Mouse (Mus musculus) cerebellum, postnatal 36 days (tissue): ENCODE data around the gene Ppip5k1.

Experiments used
- DNase-seq, 2 experiments: peaks; one replicate each; pipeline ENCODE4 v3.0.0; 2021 to 2022; ENCODE audit warnings: mixed read lengths in 2 of 2

The Ppip5k1 gene

DNA sequence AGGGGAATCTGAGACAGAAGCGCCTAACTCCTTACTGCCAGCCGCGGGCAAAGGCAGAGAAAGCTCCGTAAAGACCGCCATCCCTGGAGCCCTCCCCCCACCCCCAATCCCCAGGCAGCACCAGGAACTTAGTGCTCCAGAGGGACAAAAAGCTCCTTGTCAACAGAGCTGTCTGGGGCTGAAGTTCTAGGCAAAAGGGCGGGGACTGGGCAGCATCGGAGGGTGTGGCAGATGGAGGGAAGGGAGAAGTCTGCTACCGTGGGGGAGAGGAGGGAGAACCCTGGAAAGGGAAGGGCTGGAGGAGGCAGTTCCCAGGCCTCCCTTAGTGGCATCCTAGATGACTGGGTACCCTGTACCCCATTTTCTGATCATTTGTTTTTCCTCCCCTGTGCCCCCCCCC lies 57.1 kb downstream of the Ppip5k1 start:
- DNase-seq: no peak

DNA sequence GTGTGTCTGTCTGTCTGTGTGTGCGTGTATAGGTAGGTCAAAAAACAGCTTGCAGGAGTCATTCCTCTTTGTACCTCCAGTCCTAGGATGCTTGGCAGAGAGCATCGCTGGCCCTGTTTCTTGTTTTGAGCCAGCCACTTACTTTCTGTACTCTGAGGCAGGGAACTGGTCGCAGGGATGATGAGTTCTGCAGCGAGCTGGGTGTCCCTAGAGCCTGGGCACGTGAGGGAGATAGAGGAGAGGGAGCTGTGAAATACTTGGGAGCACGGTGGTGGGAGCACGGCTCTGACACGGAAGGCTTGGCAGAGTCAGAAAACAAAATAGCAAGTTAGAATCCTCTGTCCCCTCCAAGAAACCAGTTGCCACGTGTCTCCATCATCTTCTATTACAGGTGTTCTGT lies 57.5 kb downstream of the Ppip5k1 start:
- no peak for DNase-seq

DNA sequence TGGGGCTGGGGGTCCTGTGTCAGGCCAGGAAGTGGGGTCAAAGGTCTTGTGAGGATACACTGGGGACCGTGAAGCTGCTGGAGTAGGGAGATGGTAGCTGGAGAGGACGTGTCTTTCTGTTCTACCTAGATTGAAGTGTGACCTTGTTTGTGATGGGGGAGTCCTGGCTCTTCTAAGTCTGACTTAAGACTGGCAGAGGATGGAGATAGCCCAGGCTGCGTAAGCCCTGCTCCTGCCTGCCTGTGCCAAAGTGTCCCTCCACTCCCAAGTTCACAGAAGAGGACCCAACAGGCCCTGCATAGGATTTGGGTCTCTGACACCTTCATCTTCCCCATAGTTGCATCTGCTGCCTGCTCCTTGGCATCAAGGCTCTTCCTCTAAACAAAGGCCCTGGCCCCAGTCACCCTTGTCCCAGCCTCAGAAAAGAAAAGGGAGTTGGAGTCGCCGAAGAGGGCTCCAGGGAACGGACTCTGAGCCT lies 58.4 kb downstream of the Ppip5k1 start:
- DNase-seq: no peak

DNA sequence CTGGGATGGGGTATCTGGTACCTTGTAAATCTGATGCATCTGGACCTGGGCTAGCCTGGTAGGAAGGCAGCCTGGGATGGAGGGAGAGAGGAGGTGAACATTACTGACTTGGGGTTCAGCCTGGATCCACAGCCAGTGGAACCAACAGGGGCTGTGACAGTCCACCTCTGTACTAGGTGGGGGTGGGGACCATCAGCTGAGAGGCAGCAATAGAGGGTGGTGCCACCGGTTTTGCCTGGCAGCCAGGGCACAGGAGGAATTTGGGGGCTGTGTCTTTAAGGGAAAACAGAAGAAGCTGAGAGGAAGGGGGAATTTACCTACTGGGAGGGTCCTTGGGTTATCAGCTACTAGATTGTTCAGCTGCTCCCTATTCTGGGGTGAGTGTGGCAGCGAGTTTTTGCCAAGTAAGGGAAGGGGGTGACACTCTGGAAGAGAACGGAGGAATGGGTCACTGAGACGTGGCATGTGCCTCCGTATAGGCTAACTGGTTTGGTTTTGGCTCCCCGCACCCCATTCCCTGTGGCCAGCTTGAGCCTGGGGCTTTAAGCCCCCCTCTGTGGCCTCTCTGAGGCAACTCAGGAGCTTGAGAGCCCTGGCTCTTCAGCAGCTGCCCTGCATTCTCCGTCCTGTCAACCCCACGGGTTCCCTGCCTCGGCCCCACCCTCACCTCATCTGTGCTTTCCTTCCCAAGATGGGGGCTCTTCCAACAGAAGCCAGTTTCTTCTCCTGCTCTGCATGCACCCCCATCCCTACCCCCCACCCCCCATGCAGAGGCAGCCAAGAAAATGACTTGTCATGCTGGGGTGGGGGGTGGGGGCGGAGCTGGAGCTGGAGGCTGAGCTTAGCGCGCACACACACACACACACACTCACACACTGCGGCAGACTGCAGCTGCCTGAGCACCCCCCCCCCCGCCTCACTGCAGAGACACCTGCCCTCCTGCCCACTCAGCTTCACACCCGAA lies 59.3 kb downstream of the Ppip5k1 start:
- peak; percentile 56 to 60 for DNase-seq

DNA sequence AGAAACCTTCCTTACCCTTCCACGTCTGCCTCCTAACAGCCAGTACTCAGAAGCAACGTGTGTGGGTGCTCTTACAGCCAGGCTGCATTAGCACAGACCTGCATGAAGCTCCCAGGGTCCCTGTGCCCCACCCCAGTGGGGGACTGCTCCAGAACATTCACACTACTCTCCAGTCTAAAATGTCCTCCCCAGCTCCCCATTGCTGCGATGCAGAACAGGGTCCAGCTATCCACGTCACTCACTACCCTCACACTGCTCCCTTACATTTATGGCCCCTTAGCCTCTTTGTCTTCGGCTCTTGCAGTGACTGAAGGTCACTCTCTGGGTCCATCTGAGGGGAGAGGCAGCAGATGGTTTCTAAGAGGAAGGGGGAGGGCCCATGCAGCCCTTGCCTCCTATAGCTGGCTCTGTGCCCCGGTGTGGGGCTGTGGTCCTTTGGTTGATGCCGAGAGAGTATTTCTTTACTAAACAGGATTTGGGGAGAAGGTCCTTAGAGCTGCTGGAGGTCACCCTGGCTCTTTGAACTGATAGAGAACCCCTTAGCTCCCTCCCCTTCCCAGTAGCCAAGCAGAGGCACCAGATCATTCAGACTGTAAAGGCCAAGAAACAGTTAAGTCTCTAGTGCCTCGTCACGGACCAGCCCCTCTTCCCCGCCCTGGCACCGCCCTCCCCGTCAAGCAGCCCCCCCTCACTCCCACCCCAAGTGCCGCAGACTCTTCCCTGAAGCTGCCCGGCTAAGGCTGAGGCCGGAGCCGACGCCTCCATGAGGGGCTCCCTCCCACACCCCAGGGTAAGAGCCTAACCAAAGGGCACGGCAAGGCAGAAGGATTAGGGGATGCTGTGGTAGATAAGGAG lies 60.2 kb downstream of the Ppip5k1 start:
- DNase-seq: peak; percentile 76 to 81

DNA sequence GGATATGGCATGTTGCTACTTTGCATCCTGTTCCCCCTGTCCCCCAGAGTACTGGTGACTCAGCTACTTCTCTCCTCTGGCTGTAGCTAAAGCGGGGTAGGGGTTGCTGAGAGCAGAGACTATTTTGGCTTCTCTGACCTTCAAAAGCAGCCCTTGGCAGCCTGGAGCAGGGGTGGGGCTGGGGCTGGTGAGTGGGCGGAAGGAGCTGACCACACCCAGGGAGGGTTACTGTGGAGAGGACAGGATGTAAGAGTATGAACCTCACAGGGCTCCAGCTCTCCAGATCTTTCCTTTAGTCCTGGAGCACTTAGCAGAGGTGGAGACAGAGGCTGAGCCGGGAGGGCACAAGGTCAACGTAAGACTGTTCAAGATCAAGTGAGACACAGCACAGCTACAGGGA lies 61.0 kb downstream of the Ppip5k1 start:
- peak; percentile 54 to 66 for DNase-seq

DNA sequence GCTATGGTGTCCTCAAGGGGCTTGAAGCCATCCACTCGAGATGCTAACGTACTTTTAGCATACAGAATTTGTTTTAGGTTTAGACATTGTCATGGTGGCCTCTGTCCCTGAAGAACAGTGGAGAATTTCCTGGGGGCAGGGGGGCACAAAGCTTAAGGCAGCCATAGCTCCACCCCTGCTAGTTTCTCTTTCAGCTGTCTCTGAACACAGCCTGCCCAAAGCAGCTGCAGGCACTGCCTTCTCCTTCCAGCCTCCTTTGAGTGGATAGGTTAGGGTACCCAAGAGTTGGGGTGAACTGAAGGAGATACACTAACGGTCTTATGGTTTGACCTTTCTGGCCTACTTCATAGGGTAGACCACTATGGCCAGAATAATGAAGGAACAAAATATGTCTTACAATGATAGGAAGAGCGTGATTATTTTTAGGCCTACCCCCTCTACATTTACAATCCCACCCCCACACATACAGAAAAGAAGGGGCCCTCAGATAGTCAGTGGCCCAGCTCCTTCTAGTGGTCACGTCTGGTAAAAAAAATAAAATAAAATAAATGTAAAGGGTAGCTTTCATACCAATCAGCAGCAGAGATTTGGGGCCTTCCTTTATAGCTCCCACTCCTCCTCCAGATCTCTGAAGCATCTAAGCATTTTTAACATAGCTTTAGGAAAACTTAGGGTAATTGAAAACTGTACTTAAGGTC lies 62.7 kb downstream of the Ppip5k1 start:
- DNase-seq: no peak

DNA sequence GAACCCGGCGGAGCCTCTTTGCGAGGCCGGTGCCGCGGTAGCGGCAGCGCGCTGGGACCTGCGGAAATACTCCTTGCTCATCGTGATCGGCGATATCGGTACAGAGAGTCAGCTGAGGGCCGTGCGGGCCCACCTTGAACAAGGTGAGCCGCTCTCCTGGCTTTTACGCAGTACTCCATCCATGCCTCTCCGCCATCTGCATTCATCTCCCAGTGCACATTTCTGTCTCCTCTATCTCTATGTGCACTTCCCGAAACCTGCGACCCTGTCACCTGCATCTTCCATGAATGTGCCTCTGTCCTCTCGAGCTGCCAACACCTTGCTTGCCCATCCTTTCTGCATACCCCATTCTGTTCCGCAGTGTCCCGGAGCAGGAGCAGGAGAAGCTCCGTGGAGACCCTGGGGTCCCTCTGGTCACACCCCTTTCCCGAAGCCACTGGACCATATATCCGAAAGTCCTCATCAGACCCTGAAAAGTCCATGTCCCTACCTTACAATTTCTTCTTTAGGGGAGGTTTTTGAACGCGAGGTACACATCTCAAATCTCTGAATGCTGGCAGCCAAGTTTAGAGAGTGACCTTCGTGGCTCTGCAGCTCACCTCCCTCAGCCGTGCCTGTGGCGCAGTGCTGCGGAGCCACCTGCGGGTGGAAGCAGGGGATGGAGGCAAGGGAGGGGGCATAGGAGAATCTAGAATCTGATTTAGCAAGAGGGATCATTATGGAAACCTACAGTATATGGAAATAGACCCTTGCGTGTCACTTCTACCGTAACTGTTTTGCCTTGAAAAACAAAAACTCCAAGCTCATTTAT lies 65.3 kb downstream of the Ppip5k1 start:
- peak in 1 of 2 experiments; percentile 25 for DNase-seq

DNA sequence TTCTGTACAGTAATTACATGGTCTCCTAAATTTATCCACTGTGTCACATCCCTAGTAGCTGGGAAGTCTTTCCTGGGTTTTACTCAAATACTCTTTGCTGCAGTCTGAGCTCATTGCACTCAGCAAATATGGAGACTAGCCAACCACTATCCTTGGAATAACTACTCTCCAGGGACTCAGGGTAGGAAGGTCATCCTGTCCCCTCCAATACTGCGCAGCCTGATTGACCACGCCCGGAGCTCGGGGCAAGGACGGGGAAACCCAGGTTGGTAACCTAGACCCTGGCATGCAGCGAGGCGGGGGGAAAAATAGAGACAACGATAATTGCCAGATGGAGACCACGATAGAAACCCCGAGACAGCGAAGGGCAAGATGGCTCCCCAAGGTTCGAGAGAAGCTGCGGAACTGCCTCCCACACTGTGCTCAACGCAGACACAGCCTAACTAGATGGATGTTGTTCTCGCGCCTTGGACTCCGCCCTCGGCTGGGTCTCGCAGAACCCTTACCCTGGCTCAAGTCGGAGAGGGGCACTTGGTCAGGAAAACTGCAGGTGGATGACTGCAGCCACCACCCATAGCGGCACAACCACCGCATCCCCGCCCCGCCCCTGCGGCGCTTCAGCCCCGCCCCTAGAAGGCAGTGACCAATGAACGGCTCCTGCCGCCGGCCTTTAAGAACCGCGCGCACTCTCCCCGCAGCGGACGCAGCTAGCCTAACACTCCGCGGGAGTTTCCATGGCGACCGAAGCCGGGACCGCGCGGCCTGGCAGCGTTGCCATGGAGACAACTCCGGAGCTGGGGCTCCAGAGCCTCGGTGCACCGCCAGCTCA lies 66.1 kb downstream of the Ppip5k1 start, which contains the start of gene Map1a:
TSS of gene Map1a (plus strand) at position 700 of the 829 bp plus-strand sequence.
- DNase-seq: peak; percentile 98

DNA sequence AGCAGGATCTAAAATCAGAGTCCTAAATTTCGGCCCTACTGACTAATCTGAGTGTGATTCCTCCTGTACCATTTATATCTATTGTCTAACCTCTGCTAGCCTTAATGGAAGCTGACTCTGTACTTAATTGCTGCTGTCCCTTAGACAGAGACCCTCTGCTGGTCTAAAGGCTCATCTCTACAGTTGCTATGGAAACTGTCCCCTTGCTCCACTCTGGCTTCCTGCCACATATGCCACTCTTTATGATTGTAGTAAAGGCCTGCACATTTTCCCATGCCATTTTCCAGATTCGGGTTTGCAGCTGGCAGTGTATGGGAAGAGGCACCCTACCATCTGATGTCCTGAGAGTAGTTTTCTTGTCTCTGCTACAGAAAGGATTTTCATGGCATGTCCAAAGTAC lies 67.3 kb downstream of the Ppip5k1 start:
- no peak for DNase-seq

DNA sequence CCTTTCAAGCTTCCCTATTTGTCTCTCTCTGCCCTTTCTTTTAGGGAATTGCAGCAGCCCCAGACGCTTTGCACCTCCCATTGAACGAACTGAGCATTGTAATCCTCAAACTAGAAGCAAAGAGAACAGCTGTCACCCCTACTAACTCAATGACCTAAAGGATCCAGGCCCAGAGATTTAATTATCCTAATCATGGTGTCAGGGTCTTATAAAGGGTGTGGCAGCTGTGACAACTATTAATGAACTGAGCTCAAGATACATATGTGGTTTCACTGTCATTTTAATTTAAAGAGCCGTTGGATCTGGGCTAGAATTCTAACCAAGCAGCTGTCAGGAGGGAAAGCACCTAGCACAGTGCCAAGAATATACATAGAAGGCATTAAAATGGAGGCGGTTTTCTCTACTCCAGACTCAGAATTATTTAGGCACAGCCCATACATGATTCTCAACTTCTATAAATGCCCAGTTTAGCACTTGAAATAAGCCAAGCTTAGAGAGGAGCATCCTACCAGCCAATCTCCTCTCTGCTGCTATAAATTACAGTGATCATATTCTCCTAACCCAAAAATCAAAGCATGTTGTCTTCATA lies 83.2 kb downstream of the Ppip5k1 start:
- DNase-seq: no peak

DNA sequence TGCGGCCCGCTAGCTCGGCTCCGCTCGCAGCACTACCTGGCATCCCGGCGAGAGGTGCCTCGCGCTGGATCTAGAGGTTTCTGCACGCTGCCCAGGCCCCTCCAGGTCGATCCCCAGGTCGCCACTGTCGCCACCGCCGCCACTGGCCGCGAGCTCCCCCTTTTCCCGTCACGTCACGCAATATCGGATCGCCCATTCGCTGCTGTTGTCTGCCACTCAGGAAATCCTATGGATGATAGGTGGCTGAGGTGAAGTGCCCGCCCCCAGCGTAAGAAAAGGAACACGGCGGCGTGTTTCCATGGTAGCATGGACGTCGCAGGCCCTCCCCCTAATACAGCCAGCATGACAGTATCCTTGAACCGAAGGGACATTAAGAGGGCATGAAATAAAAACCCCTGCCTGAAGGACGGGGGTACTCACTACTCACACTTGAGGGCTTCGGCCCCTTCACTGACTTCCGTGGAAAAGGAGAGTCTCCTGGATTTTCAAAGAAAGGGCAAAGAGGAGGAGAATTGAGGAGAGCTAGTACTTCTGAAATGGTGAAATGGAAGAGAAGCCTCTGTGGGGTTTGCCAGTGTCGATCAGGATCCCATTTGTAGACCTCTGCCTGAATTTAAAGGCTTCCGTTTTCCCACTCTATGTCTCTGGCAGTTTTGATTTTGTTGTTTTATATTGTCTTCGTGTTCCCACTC lies 83.8 kb downstream of the Ppip5k1 start, which contains the start of gene Trp53bp1:
TSS of gene Trp53bp1 (minus strand) at position 172 of the 692 bp plus-strand sequence.
- peak; percentile 93 to 96 for DNase-seq

DNA sequence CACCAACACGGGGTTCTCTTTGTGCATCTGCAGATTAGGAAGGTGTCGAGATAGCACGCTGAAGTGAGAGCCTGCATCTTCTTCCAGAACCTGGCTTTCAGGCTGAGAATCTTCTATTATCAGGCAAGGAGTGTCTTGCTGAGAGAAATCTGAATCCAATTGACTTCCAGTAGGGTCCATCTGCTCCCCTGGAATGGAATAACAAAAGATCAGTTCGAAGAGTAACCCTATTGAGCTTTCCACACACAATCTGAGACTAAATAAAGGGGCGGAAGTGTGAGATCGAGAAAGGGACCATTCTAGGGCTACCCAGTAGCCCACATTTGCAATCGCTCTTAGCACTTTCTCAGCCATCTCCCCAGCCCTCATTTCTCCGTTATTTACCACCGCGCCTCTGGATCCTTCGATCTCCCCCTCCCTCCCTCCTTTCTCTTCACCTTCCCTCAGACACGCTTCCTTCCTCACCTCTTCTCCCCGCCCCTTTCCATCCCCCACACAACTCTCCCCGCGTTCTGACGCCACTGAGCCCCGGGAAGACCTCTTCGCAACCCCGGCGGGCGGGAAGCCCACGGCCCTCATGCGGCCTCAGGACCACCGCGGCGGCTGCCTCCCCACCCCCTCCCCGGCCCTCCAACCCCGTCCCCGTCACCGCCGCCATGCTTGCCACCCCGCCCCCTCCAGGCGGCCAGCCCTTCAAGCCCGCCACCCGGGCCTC lies 84.5 kb downstream of the Ppip5k1 start:
- peak in 1 of 2 experiments; percentile 20 for DNase-seq

DNA sequence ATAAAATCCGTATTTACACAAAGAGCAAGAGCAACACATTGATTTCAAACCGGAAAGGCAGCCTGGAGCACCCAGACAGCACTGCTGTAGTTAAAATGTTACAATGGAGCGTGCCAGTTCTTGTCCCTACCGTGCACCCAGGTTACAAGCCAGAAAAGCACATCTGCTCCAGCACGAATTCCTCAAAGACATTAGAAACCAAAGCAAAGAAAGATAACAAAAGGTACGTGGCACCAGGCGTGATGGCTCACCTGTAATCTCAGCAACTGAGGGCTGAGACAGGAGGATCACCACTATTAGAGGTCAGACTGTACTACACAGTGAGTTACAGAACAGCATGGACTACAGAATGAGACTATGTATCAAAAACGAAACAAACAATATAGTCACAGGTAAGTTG lies 86.8 kb downstream of the Ppip5k1 start:
- no peak for DNase-seq
